Mouse (Mus musculus) limb, embryonic 11.5 days (tissue): ENCODE results near the gene Fndc7. TPM values are rescaled to one million over a fixed set of nuclear protein-coding genes. Genes with fewer than 3 reads are reported as not detected.

Experiments used
- ATAC-seq: fragments of 200-750 bp; cut with Nextera tagmentation; 2 replicates; pipeline ENCODE4 v1.8.0; 2017; ENCODE audit warnings: low read depth; ENCODE audit not compliant: insufficient number of reproducible peaks, low FRiP score, low TSS enrichment
- DNase-seq: peaks from one replicate; pipeline ENCODE4 v3.0.0-alpha.2; 2015; ENCODE audit warnings: low spot score
- H3K27ac ChIP-seq: fragments of 300-500 bp; sonication (generic); replicated peaks from 2 replicates; pipeline ENCODE4 v1.5.1; 2014; ENCODE audit warnings: low read depth, mild to moderate bottlenecking, low read length
- H3K27me3 ChIP-seq: fragments of 300-500 bp; sonication (generic); 2 replicates; pipeline ENCODE4 v1.6.1; 2014; ENCODE audit warnings: mild to moderate bottlenecking, low read length, mixed read lengths; ENCODE audit not compliant: control insufficient read depth, insufficient read depth
- H3K36me3 ChIP-seq: fragments of 300-500 bp; sonication (generic); 2 replicates; pipeline ENCODE4 v1.6.1; 2014; ENCODE audit warnings: mild to moderate bottlenecking, low read length, moderate library complexity, mixed read lengths; ENCODE audit not compliant: control insufficient read depth, insufficient read depth
- H3K4me1 ChIP-seq: fragments of 300-500 bp; sonication (generic); 2 replicates; pipeline ENCODE4 v1.6.1; 2014; ENCODE audit warnings: low read length, mixed read lengths; ENCODE audit not compliant: control insufficient read depth, insufficient read depth
- H3K4me2 ChIP-seq: fragments of 300-500 bp; sonication (generic); 2 replicates; pipeline ENCODE4 v1.6.1; 2014; ENCODE audit warnings: low read depth, mild to moderate bottlenecking, moderate library complexity; ENCODE audit not compliant: severe bottlenecking
- H3K4me3 ChIP-seq: fragments of 300-500 bp; sonication (generic); 2 replicates; pipeline ENCODE4 v1.5.1; 2014; ENCODE audit warnings: low read depth, low read length
- H3K9ac ChIP-seq: fragments of 300-500 bp; sonication (generic); 2 replicates; pipeline ENCODE4 v1.6.1; 2014; ENCODE audit warnings: mild to moderate bottlenecking, low read length
- H3K9me3 ChIP-seq: fragments of 300-500 bp; sonication (generic); 2 replicates; pipeline ENCODE4 v1.6.1; 2016; ENCODE audit warnings: low read length; ENCODE audit not compliant: control insufficient read depth
- WGBS: fragments of 180-500 bp; shearing (Covaris S2); extraction: QIAGEN DNeasy Blood & Tissue Kit; methylation state at CpG from one replicate; pipeline ENCODE4 v1.1.7; 2014; 5-methylcytosine and 5-hydroxymethylcytosine counted together
- polyA plus RNA-seq: library from polyadenylated mRNA; unstranded; fragments of >200 nt; fragmentation: Nextera tagmentation; extraction: Ambion mirVana; gene quantifications from 2 replicates; pipeline ENCODE4 v1.2.1, GENCODE M21; 2014

The Fndc7 gene
- polyA plus RNA-seq, 1 experiment from 2014 or later: not detected

- ATAC-seq: no peak
- Histone ChIP-seq H3K4me2 (no peak overlapping the region), H3K36me3 (peaks cover 16% of the 10 kb centered on the region), H3K4me1 (no peaks in the 10 kb centered on the region), H3K4me3 (no peak overlapping the region), H3K27me3 (no peaks in the 10 kb centered on the region), H3K27ac (no peak overlapping the region), H3K9me3 (no peaks in the 10 kb centered on the region), H3K9ac (no peak overlapping the region)
- WGBS: 74% methylated on average over 5 of the region's 5 CpGs
- DNase-seq: no peak
These were observed 10.9 kb upstream of the Fndc7 start for GRCm38 (mm10) chr3:108900681-108901080.

- Histone ChIP-seq H3K4me2 (no peak overlapping the region), H3K4me3 (no peak overlapping the region), H3K9ac (no peak overlapping the region), H3K36me3 (peaks cover 16% of the 10 kb centered on the region), H3K27me3 (no peaks in the 10 kb centered on the region), H3K9me3 (no peaks in the 10 kb centered on the region), H3K27ac (no peak overlapping the region), H3K4me1 (no peaks in the 10 kb centered on the region)
- ATAC-seq (no peak), DNase-seq (no peak)
- WGBS: 85% methylated on average over 3 of the region's 3 CpGs
These were observed 10.3 kb upstream of the Fndc7 start for GRCm38 (mm10) chr3:108900147-108900546.

- no peak overlapping the region for H3K4me2 ChIP-seq
- WGBS: 92% methylated on average over 4 of the region's 4 CpGs
- H3K9me3 ChIP-seq: no peaks in the 10 kb centered on the region
- H3K27me3 ChIP-seq: no peaks in the 10 kb centered on the region
- DNase-seq: no peak
- H3K27ac ChIP-seq: no peak overlapping the region
- H3K9ac ChIP-seq: no peak overlapping the region
- no peaks in the 10 kb centered on the region for H3K4me1 ChIP-seq
- no peak overlapping the region for H3K4me3 ChIP-seq
- peaks cover 4% of the 10 kb centered on the region for H3K36me3 ChIP-seq
- ATAC-seq: no peak
These were observed 8.8 kb upstream of the Fndc7 start for GRCm38 (mm10) chr3:108898640-108899039.

GRCm38 (mm10) chr3:108892914-108893313 lies 3.1 kb upstream of the Fndc7 start:
- Histone ChIP-seq H3K9ac (no peak overlapping the region), H3K9me3 (no peaks in the 10 kb centered on the region), H3K4me3 (no peak overlapping the region), H3K27me3 (no peaks in the 10 kb centered on the region), H3K27ac (no peak overlapping the region), H3K36me3 (no peaks in the 10 kb centered on the region), H3K4me2 (no peak overlapping the region), H3K4me1 (no peaks in the 10 kb centered on the region)
- ATAC-seq (no peak), DNase-seq (no peak)
- WGBS: 54% methylated on average over 4 of the region's 4 CpGs

- no peak for DNase-seq
- Histone ChIP-seq H3K4me1 (no peaks in the 10 kb centered on the region), H3K27ac (no peak overlapping the region), H3K9me3 (no peaks in the 10 kb centered on the region), H3K36me3 (no peaks in the 10 kb centered on the region), H3K9ac (no peak overlapping the region), H3K4me2 (no peak overlapping the region), H3K4me3 (no peak overlapping the region), H3K27me3 (no peaks in the 10 kb centered on the region)
- no peak for ATAC-seq
- WGBS: 81% methylated on average over 1 of the region's 1 CpGs
These were observed 2.3 kb upstream of the Fndc7 start for GRCm38 (mm10) chr3:108892080-108892479.

- no peak for ATAC-seq
- Histone ChIP-seq H3K4me2 (no peak overlapping the region), H3K27ac (no peak overlapping the region), H3K27me3 (no peaks in the 10 kb centered on the region), H3K36me3 (no peaks in the 10 kb centered on the region), H3K4me3 (no peak overlapping the region), H3K4me1 (no peaks in the 10 kb centered on the region), H3K9ac (no peak overlapping the region), H3K9me3 (no peaks in the 10 kb centered on the region)
- DNase-seq: no peak
- WGBS: 95% methylated on average over 3 of the region's 3 CpGs
These were observed 2.2 kb downstream of the Fndc7 start for GRCm38 (mm10) chr3:108887618-108887975.

- Histone ChIP-seq H3K9me3 (no peaks in the 10 kb centered on the region), H3K4me3 (no peak overlapping the region), H3K36me3 (no peaks in the 10 kb centered on the region), H3K9ac (no peak overlapping the region), H3K27ac (no peak overlapping the region), H3K4me1 (no peaks in the 10 kb centered on the region), H3K4me2 (no peak overlapping the region), H3K27me3 (no peaks in the 10 kb centered on the region)
- DNase-seq (no peak), ATAC-seq (no peak)
- 75% methylated on average over 12 of the region's 12 CpGs for WGBS
These were observed 2.7 kb downstream of the Fndc7 start for GRCm38 (mm10) chr3:108886934-108887617.

- Histone ChIP-seq H3K4me2 (no peak overlapping the region), H3K9me3 (no peaks in the 10 kb centered on the region), H3K4me1 (no peaks in the 10 kb centered on the region), H3K27ac (no peak overlapping the region), H3K36me3 (no peaks in the 10 kb centered on the region), H3K4me3 (no peak overlapping the region), H3K27me3 (no peaks in the 10 kb centered on the region), H3K9ac (no peak overlapping the region)
- ATAC-seq (no peak), DNase-seq (no peak)
- 55% methylated on average over 9 of the region's 9 CpGs for WGBS
These were observed 3.9 kb downstream of the Fndc7 start for GRCm38 (mm10) chr3:108885686-108886530.
